Mouse (Mus musculus) cortical plate, adult 2 months (tissue): ENCODE measurements at regions not wholly inside any gene's neighbourhood (a gene's known extent, or its start where the extent isn't known, plus 50 kb on each side); places are given as distances from the start of the nearest gene placed in this dataset.

Experiments used
- CTCF ChIP-seq: fragments of 200-500 bp; IDR thresholded peaks from 2 replicates; pipeline ENCODE4 v1.5.1; 2011; ENCODE audit warnings: mild to moderate bottlenecking, control low read depth, low read length; ENCODE audit not compliant: insufficient read depth; ENCODE audit errors: extremely low read depth
- POLR2A ChIP-seq: fragments of 200-500 bp; IDR thresholded peaks from 2 replicates; pipeline ENCODE4 v1.6.1; 2011; ENCODE audit warnings: mild to moderate bottlenecking, low read length, control low read depth; ENCODE audit not compliant: insufficient read depth; ENCODE audit errors: extremely low read depth

DNA sequence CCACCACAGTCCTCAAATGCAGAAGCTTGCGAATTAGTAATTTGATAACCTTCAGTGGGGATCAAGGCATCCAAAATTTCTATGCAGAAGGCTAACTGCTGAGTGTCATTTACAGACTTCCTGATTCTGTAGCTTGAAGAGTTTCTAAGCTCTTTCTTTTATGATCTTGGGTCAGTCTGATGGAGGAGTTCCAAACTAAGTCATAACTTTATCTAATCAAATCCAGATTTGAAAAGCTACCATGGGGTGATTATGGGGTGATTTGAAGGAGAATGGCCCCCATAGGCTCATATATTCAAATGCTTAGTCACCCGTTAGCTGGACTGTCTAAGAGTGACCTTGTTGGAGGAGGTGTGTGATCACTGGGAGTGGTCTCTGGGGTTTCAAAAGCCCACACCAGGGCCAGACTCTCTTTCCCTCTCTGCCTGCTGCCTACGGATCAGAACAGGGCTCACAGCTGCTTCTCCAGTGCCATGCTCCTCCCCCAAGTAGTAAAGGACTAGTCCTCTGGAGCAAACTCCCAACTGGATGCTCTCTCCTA, 152.0 kb upstream of the Supt20 start:
- TF ChIP-seq CTCF (no peak), POLR2A (no peak)
